Mouse (Mus musculus): ENCODE measurements around the gene Phf19.

The Phf19 gene

DNA sequence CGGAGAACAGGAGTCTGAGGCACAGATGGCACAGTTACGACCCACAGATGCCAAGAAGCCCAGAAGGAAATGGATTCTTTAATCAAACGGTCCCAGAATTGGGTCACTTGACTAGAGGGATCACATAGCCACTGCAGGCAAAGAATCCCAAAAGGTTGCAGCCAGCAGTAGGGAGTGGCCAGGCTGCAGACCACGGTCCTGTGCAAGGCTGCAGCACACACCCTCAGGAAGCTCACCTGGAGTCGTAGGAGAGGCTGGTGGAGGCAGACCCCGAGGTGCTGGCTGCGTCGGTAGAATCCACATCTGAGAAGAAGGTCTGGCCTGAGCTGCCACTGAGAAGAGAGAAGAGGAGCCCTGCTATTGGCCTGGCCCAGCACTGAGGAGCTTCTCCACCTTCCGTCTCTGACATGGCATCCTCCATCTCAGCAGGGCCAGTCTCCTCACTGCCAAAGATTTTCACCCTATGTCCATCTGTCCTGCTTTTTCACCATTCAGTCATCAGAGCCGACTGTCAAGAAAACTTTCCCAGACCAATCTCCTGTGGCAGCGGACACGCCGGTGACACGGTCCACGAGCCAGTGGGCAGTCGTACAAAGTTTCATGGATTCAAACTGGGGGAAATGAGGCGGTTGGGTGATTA, 16.9 kb downstream of the Phf19 start:
- no peak for DNase-seq

- DNase-seq = no peak
These were observed 18.2 kb downstream of the Phf19 start for GRCm38 (mm10) chr2:34895503-34896113.

- no peak for DNase-seq
These were observed 19.9 kb downstream of the Phf19 start for GRCm38 (mm10) chr2:34893950-34894349.

- no peak for DNase-seq
These were observed 29.6 kb downstream of the Phf19 start for GRCm38 (mm10) chr2:34884186-34884585.

GRCm38 (mm10) chr2:34883190-34883589, 30.6 kb downstream of the Phf19 start:
- DNase-seq = no peak

DNA sequence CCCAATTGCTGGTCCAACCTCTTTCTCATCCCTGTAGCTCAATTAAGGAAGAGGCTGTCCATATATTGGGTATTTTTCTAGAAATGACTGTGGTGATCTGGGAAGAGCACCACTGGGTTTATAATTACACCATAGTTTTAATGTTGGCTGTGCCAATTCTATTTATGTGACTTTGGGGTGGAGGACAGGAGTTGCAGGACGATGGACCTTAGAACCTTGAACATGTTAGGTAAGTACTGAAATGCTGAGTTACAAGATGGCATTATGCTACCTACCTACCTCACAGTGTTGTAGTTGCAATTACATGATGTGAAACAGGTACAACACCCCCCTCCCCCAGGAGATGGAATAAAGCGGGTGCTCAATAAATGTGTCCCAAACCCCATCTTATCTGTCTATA, 31.1 kb downstream of the Phf19 start:
- DNase-seq = no peak

- DNase-seq = peak; percentile 49 to 81
These were observed 33.8 kb downstream of the Phf19 start for GRCm38 (mm10) chr2:34880054-34880453.

- DNase-seq = peak; percentile 41 to 47
These were observed 38.9 kb downstream of the Phf19 start, which contains the start of gene Psmd5 for GRCm38 (mm10) chr2:34874816-34875345. Psmd5 (minus strand) TSS chr2:34874968.

- DNase-seq = peak; percentile 79 to 92
These were observed 39.6 kb downstream of the Phf19 start, which contains the start of gene Cutal for GRCm38 (mm10) chr2:34874271-34874670. Cutal (plus strand) TSS chr2:34874396.

DNA sequence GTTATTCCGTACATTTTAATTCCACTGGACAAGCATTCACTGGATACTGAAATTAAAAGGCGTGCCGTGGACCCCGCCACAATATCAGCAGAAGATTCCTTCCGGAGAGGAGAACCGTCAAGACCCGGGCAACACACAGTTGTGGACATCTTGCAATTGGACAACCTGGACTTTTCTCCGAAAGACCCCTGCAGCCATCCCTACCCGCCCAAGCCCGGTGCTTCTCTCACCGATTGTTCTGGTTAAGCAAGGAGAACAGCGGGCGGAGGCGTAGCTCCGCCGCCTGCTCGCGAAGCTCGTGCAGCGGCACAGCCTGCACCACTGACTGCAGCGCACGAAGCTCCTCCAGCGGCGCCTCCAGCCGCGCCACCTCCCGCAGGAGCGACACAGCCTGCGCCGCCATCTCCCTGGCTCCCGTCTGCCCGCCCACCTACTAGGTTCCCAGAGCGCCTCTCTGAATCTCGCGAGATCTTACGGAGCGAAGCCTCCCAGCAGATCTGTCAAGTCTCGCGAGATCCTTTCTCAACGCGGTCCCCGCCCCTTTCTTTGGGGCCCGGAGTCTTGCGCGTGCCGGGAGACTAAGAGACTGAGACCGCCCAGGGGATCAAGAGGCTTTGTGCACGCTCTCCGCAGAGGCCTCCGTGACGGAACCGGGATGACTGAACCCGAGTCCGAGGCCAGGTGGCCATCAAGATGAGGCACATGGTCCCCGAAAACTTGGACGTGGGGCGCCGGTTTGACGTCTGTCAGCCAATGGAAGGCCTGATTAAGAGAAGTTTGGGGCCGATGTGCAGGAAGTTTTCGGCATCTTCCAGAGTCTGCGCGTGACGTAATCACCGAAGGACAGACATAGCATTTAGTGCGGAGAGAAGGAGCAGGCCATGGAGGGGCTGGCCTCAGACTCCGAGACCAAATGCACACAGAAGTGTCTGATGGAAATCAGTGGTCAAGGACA, 43.0 kb downstream of the Phf19 start:
- DNase-seq = peak; percentile 96 to 97

GRCm38 (mm10) chr2:34869680-34870079, 44.1 kb downstream of the Phf19 start:
- DNase-seq = no peak

DNA sequence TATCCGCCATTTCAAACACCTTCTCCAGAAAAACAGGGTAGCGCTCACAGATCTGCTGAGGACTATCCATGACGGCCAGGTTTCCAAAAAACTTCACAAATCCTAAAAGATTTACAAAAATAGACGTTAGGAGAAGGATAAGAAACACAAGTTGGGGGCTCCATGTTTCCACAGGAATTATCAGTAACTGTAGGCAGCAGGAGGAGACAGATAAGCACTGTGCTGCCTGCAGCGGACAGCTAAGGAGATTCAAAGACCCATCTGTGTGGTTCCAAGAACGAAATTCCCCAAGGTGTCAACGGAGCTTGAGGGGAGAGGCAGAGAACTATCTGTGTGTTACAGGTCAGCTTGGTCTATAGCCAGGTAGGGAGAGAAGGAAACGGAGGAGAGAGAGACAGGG, 56.1 kb downstream of the Phf19 start:
- DNase-seq = no peak

DNA sequence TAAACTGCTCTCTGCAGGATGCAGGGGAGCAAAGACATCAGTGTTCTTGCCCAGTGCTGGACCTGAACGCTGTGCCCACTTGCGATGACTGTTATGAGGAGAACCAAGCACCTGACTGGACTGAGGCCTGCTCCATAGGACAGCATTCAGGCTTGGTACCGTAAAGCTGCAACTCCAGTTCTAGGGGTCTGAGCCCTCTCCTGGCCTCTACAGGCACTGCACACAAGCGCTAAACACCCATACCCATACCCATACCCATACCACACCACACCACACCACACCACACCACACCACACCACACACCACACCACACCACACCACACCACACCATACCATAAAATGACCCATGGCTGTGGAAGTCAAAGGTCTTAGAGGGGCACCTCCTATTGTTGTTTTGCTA, 58.6 kb downstream of the Phf19 start:
- no peak for DNase-seq

DNA sequence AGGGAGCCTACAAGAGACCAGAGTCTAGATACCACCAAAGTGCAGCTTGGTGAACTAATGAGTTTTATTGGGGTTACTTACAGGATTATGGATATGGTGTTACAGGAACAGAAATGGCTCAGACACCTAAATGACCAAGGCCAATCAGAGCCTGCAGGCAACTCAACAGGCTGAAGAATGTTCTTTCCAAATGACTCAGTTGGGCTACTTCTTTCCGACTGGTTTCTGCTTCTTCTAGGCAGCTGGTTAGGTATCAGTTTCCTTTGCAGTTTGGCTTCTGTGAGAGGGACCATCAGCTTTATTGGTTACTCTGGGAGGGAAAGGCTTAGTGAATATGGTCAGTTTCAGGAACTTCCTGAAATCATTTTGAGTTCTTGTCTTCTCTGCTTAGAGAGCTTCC, 66.1 kb downstream of the Phf19 start:
- no peak for DNase-seq
